Mouse (Mus musculus) testis, adult 2 months (tissue): ENCODE results near the gene Arhgap24.

ENCODE experiments used
- CTCF ChIP-seq: fragments of 200-500 bp; IDR thresholded peaks from 2 replicates; pipeline ENCODE4 v1.5.1; 2012; ENCODE audit warnings: low read depth, mild to moderate bottlenecking, inconsistent platforms, low read length, moderate library complexity; ENCODE audit not compliant: control insufficient read depth, insufficient read depth, insufficient replicate concordance
- POLR2A ChIP-seq: fragments of 200-500 bp; IDR thresholded peaks from 2 replicates; pipeline ENCODE4 v1.6.1; 2012; ENCODE audit warnings: low read depth, mild to moderate bottlenecking, inconsistent platforms, low read length, moderate library complexity; ENCODE audit not compliant: control insufficient read depth

GRCm38 (mm10) chr5:102697784-102698183, 216.6 kb downstream of the Arhgap24 start:
- no peak for TF ChIP-seq CTCF
- TF ChIP-seq POLR2A: no peak
